Mouse (Mus musculus): Measurements from ENCODE around the gene Lpcat2.

- TF ChIP-seq POLR2AphosphoS2 (IDR thresholded peaks at IDR 0.05; ENCODE audit: low read length) (no peak), BHLHE40 (IDR thresholded peaks at IDR 0.05; ENCODE audit: borderline replicate concordance, low read depth, low read length) (no peak), CTCF (IDR thresholded peaks at IDR 0.05 in 2 of 3, conservative IDR thresholded peaks at IDR 0.05 in 1 of 3; ENCODE audit: control insufficient read depth in 1 of 3, insufficient read depth in 1 of 3, low read depth in 2 of 3, low read length in 3 of 3, poor library complexity in 1 of 3, severe bottlenecking in 1 of 3) (no peak), MXI1 (IDR thresholded peaks at IDR 0.05; ENCODE audit: low read depth, low read length) (no peak), USF1 (IDR thresholded peaks at IDR 0.05; ENCODE audit: low read depth, low read length) (no peak), HCFC1 (IDR thresholded peaks at IDR 0.05; ENCODE audit: low read depth, low read length) (no peak), ZMIZ1 (IDR thresholded peaks at IDR 0.05; ENCODE audit: low read depth, low read length) (no peak), ZKSCAN1 (IDR thresholded peaks at IDR 0.05; ENCODE audit: low read depth, low read length) (no peak), USF2 (IDR thresholded peaks at IDR 0.05; ENCODE audit: borderline replicate concordance in 1 of 2, insufficient read depth in 1 of 2, low read depth in 1 of 2, low read length in 2 of 2) (no peak), EP300 (IDR thresholded peaks at IDR 0.05; ENCODE audit: low read depth in 1 of 2, low read length in 2 of 2) (no peak), GABPA (IDR thresholded peaks at IDR 0.05; ENCODE audit: low read depth, low read length) (no peak), POLR2A (IDR thresholded peaks at IDR 0.05; ENCODE audit: control insufficient read depth in 1 of 2, insufficient read depth in 1 of 2, low read depth in 1 of 2, low read length in 2 of 2, poor library complexity in 1 of 2) (no peak), MAX (IDR thresholded peaks at IDR 0.05; ENCODE audit: low read length) (no peak), ETS1 (IDR thresholded peaks at IDR 0.05; ENCODE audit: low read depth, low read length) (no peak)
Measured at GRCm38 (mm10) chr8:92961088-92961487, 105.9 kb downstream of the Lpcat2 start.

Data from MEL (cell line).